Mouse (Mus musculus) kidney, adult 2 months (tissue): ENCODE results near the gene Pdcd1lg2.

Source experiments
- CTCF ChIP-seq: fragments of 200-500 bp; conservative IDR thresholded peaks from 2 replicates; pipeline ENCODE4 v1.5.1; 2011; ENCODE audit warnings: low read depth, mild to moderate bottlenecking, control low read depth, low read length, moderate library complexity, mixed read lengths; ENCODE audit not compliant: insufficient read depth, insufficient read length
- POLR2A ChIP-seq: fragments of 200-500 bp; IDR thresholded peaks from one replicate; pipeline ENCODE4 v1.6.1; 2011; ENCODE audit warnings: low read depth, low read length, control low read depth

- TF ChIP-seq POLR2A (no peak), CTCF (no peak)
Observed at GRCm38 (mm10) chr19:29474803-29475202, 64.1 kb downstream of the Pdcd1lg2 start.
